In the genomic region with DNA sequence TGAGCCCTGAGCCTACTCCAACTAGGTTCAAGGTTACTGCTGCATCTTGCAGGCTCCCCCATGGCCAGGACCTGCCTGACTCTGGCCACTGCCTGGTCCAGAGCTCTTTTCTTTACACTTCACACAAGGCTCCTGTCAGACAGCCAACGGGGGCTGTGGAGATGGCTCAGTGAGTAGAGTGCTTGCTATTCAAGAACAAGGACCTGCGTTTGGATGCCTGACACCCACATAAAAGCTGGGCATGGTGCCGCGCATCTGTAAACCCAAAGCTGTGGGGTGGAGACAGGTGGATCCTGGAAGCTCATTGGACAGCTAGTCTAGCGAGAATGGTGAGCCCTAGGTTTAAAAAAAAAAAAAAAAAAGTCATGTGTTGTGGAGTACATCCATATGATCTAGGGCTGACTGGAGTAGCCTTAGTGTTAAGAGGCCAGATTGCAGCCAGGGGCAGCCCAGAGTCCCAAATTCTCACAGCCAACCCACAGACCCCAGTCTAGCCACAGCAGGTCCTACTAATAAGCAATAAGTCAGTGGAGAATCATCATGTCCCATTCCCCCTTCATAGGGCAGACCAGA, we compare ENCODE assay signal across 11 mouse cellular contexts. TPM values are rescaled to one million over a fixed set of nuclear protein-coding genes. Genes with fewer than 3 reads are reported as not detected.
DNase-seq lines count a peak whose midpoint lies in the region; ATAC-seq lines count a peak whose summit lies in the region.
"Had no signal": no experiment of that assay in that cellular context is flagged by ENCODE, and none has a peak within 500 bp of the region (broad histone marks: within the 10 kb centered on the region; RNA-seq: fewer than 3 reads in every experiment).

No protein-coding gene starts in this region.

- no peak overlapping the region for H3K9ac ChIP-seq in heart, embryonic 11.5 days (ENCODE audit: low read depth, low read length)
- H3K9ac ChIP-seq in neural tube, embryonic 12.5 days, result no peak overlapping the region
- no peak overlapping the region for H3K9ac ChIP-seq in hindbrain, embryonic 16.5 days (ENCODE audit: low read depth, low read length)
- H3K9ac ChIP-seq in stomach, embryonic 15.5 days, result no peak overlapping the region; the same call in 1 of the 2 replicates

- H3K4me1 ChIP-seq in heart, embryonic 11.5 days (ENCODE audit: control insufficient read depth, insufficient read depth, low read length), result peaks cover 73% of the 10 kb centered on the region
- peaks cover 63% of the 10 kb centered on the region for H3K4me1 ChIP-seq in neural tube, embryonic 12.5 days
- peaks cover 49% of the 10 kb centered on the region for H3K4me1 ChIP-seq in hindbrain, embryonic 16.5 days (ENCODE audit: control insufficient read depth, insufficient read depth, low read depth, low read length)
- H3K4me1 ChIP-seq in stomach, embryonic 15.5 days, result peaks cover 70% of the 10 kb centered on the region

- H3K27ac ChIP-seq in heart, embryonic 11.5 days (ENCODE audit: low read depth, low read length), result no peak overlapping the region; the same call in 1 of the 2 replicates
- H3K27ac ChIP-seq in neural tube, embryonic 12.5 days, result no peak overlapping the region
- H3K27ac ChIP-seq in hindbrain, embryonic 16.5 days (ENCODE audit: low read depth, low read length), result peak overlapping the region; percentile 78
- H3K27ac ChIP-seq in stomach, embryonic 15.5 days, result peak overlapping the region; percentile 31; the same call in 1 of the 2 replicates

- 81% methylated on average over 5 of the region's 5 CpGs for WGBS in heart, embryonic 11.5 days (ENCODE audit: insufficient replicate concordance)
- WGBS in neural tube, embryonic 12.5 days, result 56% methylated on average over 5 of the region's 5 CpGs
- 46% methylated on average over 5 of the region's 5 CpGs for WGBS in hindbrain, embryonic 16.5 days
- 73% methylated on average over 5 of the region's 5 CpGs for WGBS in stomach, embryonic 15.5 days

- H3K9me3 ChIP-seq in heart, embryonic 11.5 days (replicated peaks; ENCODE audit: control insufficient read depth, low read length), result no peaks in the 10 kb centered on the region
- no peaks in the 10 kb centered on the region for H3K9me3 ChIP-seq in neural tube, embryonic 12.5 days
- no peaks in the 10 kb centered on the region for H3K9me3 ChIP-seq in hindbrain, embryonic 16.5 days (ENCODE audit: control insufficient read depth, low read length)
- H3K9me3 ChIP-seq in stomach, embryonic 15.5 days, result no peaks in the 10 kb centered on the region
- H3K9me3 ChIP-seq: G1E had no signal

- H3K27me3 ChIP-seq in heart, embryonic 11.5 days (ENCODE audit: control insufficient read depth, insufficient read depth, low read length), result no peaks in the 10 kb centered on the region
- no peaks in the 10 kb centered on the region for H3K27me3 ChIP-seq in neural tube, embryonic 12.5 days (replicated peaks)
- no peaks in the 10 kb centered on the region for H3K27me3 ChIP-seq in hindbrain, embryonic 16.5 days (replicated peaks; ENCODE audit: control insufficient read depth, insufficient read depth, low read length)
- no peaks in the 10 kb centered on the region for H3K27me3 ChIP-seq in stomach, embryonic 15.5 days (replicated peaks)

- no peaks in the 10 kb centered on the region for H3K36me3 ChIP-seq in heart, embryonic 11.5 days (ENCODE audit: control insufficient read depth, insufficient read depth, low read length)
- no peaks in the 10 kb centered on the region for H3K36me3 ChIP-seq in neural tube, embryonic 12.5 days
- no peaks in the 10 kb centered on the region for H3K36me3 ChIP-seq in hindbrain, embryonic 16.5 days (ENCODE audit: control insufficient read depth, insufficient read depth, low read length)
- H3K36me3 ChIP-seq in stomach, embryonic 15.5 days, result no peaks in the 10 kb centered on the region

- no peak overlapping the region for H3K4me3 ChIP-seq in heart, embryonic 11.5 days (ENCODE audit: low read depth, low read length)
- H3K4me3 ChIP-seq in neural tube, embryonic 12.5 days, result no peak overlapping the region
- H3K4me3 ChIP-seq in hindbrain, embryonic 16.5 days (ENCODE audit: low read length), result no peak overlapping the region
- no peak overlapping the region for H3K4me3 ChIP-seq in stomach, embryonic 15.5 days (replicated peaks)

- no peak for ATAC-seq in heart, embryonic 11.5 days (replicated peaks; ENCODE audit: insufficient number of reproducible peaks, low FRiP score, low TSS enrichment)
- no peak for ATAC-seq in neural tube, embryonic 12.5 days (ENCODE audit: low FRiP score, low read depth)
- ATAC-seq in hindbrain, embryonic 16.5 days, result no peak; the same call in 1 of the 2 replicates
- ATAC-seq in stomach, embryonic 15.5 days (ENCODE audit: insufficient read depth, low FRiP score, low read depth), result no peak

- no peak for DNase-seq in heart, postnatal 36 days
- no peak for DNase-seq in neural tube, embryonic 10.5 days (ENCODE audit: extremely low spot score, low spot score)
- no peak for DNase-seq in yolk sac, embryonic 10.5 days (ENCODE audit: low spot score)
- DNase-seq in urinary bladder, postnatal 36 days (ENCODE audit: low spot score in 2 of 2), result no peak
- DNase-seq: cerebellum, adult 9-11 months; kidney, adult 8-10 months had no signal

- H3K4me2 ChIP-seq in heart, embryonic 11.5 days, result peak overlapping the region; percentile 59; the same call in 1 of the 2 replicates
- 0 out of 2 replicates have a peak overlapping the region, but pooled peaks have one; percentile 51 for H3K4me2 ChIP-seq in neural tube, embryonic 12.5 days (replicated peaks)
- no peak overlapping the region; the same call in 1 of the 2 replicates for H3K4me2 ChIP-seq in hindbrain, embryonic 16.5 days (ENCODE audit: low read length)
- H3K4me2 ChIP-seq in stomach, embryonic 15.5 days, result no peak overlapping the region

- intact Hi-C loops in heart, postnatal 36 days (cut with DNase I), result no loop called here

RNA-seq across cellular contexts. Expression of gene Ski, which starts 50.3 kb away (rescaled TPM):
- polyA plus RNA-seq in heart, embryonic 11.5 days (2014; fragmentation: Nextera tagmentation; extraction: Ambion mirVana), result 14.6 and 14.8 TPM in 2 replicates
- total RNA-seq in heart, postnatal 36 days (2021), result 10 to 100 TPM; 53.3 to 56.8 TPM
- polyA plus RNA-seq in neural tube, embryonic 12.5 days (2016; fragmentation: Nextera tagmentation; extraction: Ambion mirVana), result 12.3 and 13.2 TPM in 2 replicates
- 11.1 TPM in 2 replicates for polyA plus RNA-seq in hindbrain, embryonic 16.5 days (2015; fragmentation: Nextera tagmentation; extraction: Ambion mirVana)
- polyA plus RNA-seq in stomach, embryonic 15.5 days (2015; fragmentation: Nextera tagmentation; extraction: Ambion mirVana), result 16.2 and 16.6 TPM in 2 replicates

Comparison
In these comparisons a context has a peak if more than half of its experiments do, and no peak if none do; other contexts are left out.
1. H3K27ac ChIP-seq: peak in hindbrain, embryonic 16.5 days (single experiment) and stomach, embryonic 15.5 days (single experiment); none in heart, embryonic 11.5 days (single experiment) and neural tube, embryonic 12.5 days (single experiment).
2. H3K4me2 ChIP-seq: peak in heart, embryonic 11.5 days (single experiment) and neural tube, embryonic 12.5 days (single experiment); none in hindbrain, embryonic 16.5 days (single experiment) and stomach, embryonic 15.5 days (single experiment).